Mouse (Mus musculus): ENCODE results near the gene Fbxo8. TPM values are rescaled to one million over a fixed set of nuclear protein-coding genes. Genes with fewer than 3 reads are reported as not detected.

Fbxo8 gene
- polyA plus RNA-seq, 1 experiment from 2014 or later = 39.5 TPM

GRCm38 (mm10) chr8:56616260-56616659 is 65.4 kb downstream of the Fbxo8 start:
- Histone ChIP-seq H3K27me3 (peaks cover 20% of the 10 kb centered on the region), H3K27ac (replicated peaks) (no peak overlapping the region), H3K36me3 (no peaks in the 10 kb centered on the region), H3K4me3 (no peak overlapping the region), H3K4me2 (no peak overlapping the region), H3K9ac (no peak overlapping the region), H3K4me1 (replicated peaks) (peaks cover 19% of the 10 kb centered on the region), H3K9me3 (no peaks in the 10 kb centered on the region)
- 34% methylated on average over 7 of the region's 7 CpGs for WGBS
- no peak for ATAC-seq (ENCODE audit: low read depth)

- peaks cover 25% of the 10 kb centered on the region for H3K27me3 ChIP-seq
- ATAC-seq (ENCODE audit: low read depth) = no peak
- H3K4me1 ChIP-seq (replicated peaks) = peaks cover 20% of the 10 kb centered on the region
- 88% methylated on average over 6 of the region's 6 CpGs for WGBS
- H3K4me2 ChIP-seq = no peak overlapping the region
- H3K9me3 ChIP-seq = no peaks in the 10 kb centered on the region
- H3K4me3 ChIP-seq = no peak overlapping the region
- H3K9ac ChIP-seq = no peak overlapping the region
- no peaks in the 10 kb centered on the region for H3K36me3 ChIP-seq
- H3K27ac ChIP-seq (replicated peaks) = no peak overlapping the region
These were observed 66.4 kb downstream of the Fbxo8 start for GRCm38 (mm10) chr8:56617271-56617670.

GRCm38 (mm10) chr8:56619056-56619455 is 68.2 kb downstream of the Fbxo8 start:
- Histone ChIP-seq H3K4me3 (no peak overlapping the region), H3K9me3 (no peaks in the 10 kb centered on the region), H3K27ac (replicated peaks) (no peak overlapping the region), H3K9ac (no peak overlapping the region), H3K4me1 (replicated peaks) (peaks cover 35% of the 10 kb centered on the region), H3K36me3 (no peaks in the 10 kb centered on the region), H3K4me2 (no peak overlapping the region), H3K27me3 (peaks cover 37% of the 10 kb centered on the region)
- no peak for ATAC-seq (ENCODE audit: low read depth)
- WGBS = 33% methylated on average over 4 of the region's 4 CpGs

- Histone ChIP-seq H3K4me1 (replicated peaks) (peaks cover 35% of the 10 kb centered on the region), H3K4me3 (no peak overlapping the region), H3K36me3 (no peaks in the 10 kb centered on the region), H3K9ac (no peak overlapping the region), H3K27ac (replicated peaks) (no peak overlapping the region), H3K27me3 (peaks cover 42% of the 10 kb centered on the region), H3K9me3 (no peaks in the 10 kb centered on the region), H3K4me2 (0 out of 2 replicates have a peak overlapping the region, but pooled peaks have one; percentile 14)
- ATAC-seq (ENCODE audit: low read depth) = no peak
- WGBS = 12% methylated on average over 9 of the region's 9 CpGs
These were observed 68.7 kb downstream of the Fbxo8 start for GRCm38 (mm10) chr8:56619571-56619970.

- H3K27ac ChIP-seq (replicated peaks) = no peak overlapping the region
- ATAC-seq (ENCODE audit: low read depth) = no peak
- H3K27me3 ChIP-seq = peaks cover 45% of the 10 kb centered on the region
- no peaks in the 10 kb centered on the region for H3K36me3 ChIP-seq
- H3K4me2 ChIP-seq = no peak overlapping the region
- no peak overlapping the region for H3K9ac ChIP-seq
- H3K9me3 ChIP-seq = no peaks in the 10 kb centered on the region
- H3K4me1 ChIP-seq (replicated peaks) = peaks cover 35% of the 10 kb centered on the region
- 15% methylated on average over 10 of the region's 10 CpGs for WGBS
- no peak overlapping the region for H3K4me3 ChIP-seq
These were observed 69.8 kb downstream of the Fbxo8 start for GRCm38 (mm10) chr8:56620691-56621090.

- ATAC-seq (ENCODE audit: low read depth) = no peak
- peaks cover 45% of the 10 kb centered on the region for H3K27me3 ChIP-seq
These were observed 70.2 kb downstream of the Fbxo8 start for GRCm38 (mm10) chr8:56621093-56621492.

GRCm38 (mm10) chr8:56622470-56623024 is 71.7 kb downstream of the Fbxo8 start:
- peak; percentile 69 for ATAC-seq (ENCODE audit: low read depth)
- Histone ChIP-seq H3K27ac (replicated peaks) (no peak overlapping the region), H3K4me2 (peak overlapping the region; percentile 52), H3K36me3 (no peaks in the 10 kb centered on the region), H3K9me3 (no peaks in the 10 kb centered on the region), H3K9ac (peak overlapping the region; percentile 43; the same call in 1 of the 2 replicates), H3K27me3 (peaks cover 45% of the 10 kb centered on the region), H3K4me1 (replicated peaks) (peaks cover 35% of the 10 kb centered on the region), H3K4me3 (peak overlapping the region; percentile 20; the same call in 1 of the 2 replicates)
- WGBS = under 1% methylated on average over 18 of the region's 18 CpGs

More at GRCm38 (mm10) chr8:56621093-56621492, 70.2 kb downstream of the Fbxo8 start:
- H3K9ac ChIP-seq = no peak overlapping the region
- 36% methylated on average over 4 of the region's 4 CpGs for WGBS
- H3K27ac ChIP-seq (replicated peaks) = no peak overlapping the region
- H3K9me3 ChIP-seq = no peaks in the 10 kb centered on the region
- H3K4me1 ChIP-seq (replicated peaks) = peaks cover 35% of the 10 kb centered on the region
- H3K4me3 ChIP-seq = no peak overlapping the region
- H3K4me2 ChIP-seq = no peak overlapping the region
- no peaks in the 10 kb centered on the region for H3K36me3 ChIP-seq

GRCm38 (mm10) chr8:56623346-56623745 is 72.5 kb downstream of the Fbxo8 start:
- no peak overlapping the region for H3K27ac ChIP-seq (replicated peaks)
- H3K4me1 ChIP-seq (replicated peaks) = peaks cover 35% of the 10 kb centered on the region
- ATAC-seq (ENCODE audit: low read depth) = no peak
- H3K9ac ChIP-seq = no peak overlapping the region
- no peaks in the 10 kb centered on the region for H3K9me3 ChIP-seq
- WGBS = 7% methylated on average over 10 of the region's 10 CpGs
- H3K4me3 ChIP-seq = no peak overlapping the region
- H3K27me3 ChIP-seq = peaks cover 45% of the 10 kb centered on the region
- H3K4me2 ChIP-seq = peak overlapping the region; percentile 52
- no peaks in the 10 kb centered on the region for H3K36me3 ChIP-seq

- ATAC-seq (ENCODE audit: low read depth) = 0 out of 2 replicates have a peak, but pooled peaks have one; percentile 19
- H3K9me3 ChIP-seq = no peaks in the 10 kb centered on the region
- no peak overlapping the region for H3K27ac ChIP-seq (replicated peaks)
- 19% methylated on average over 4 of the region's 4 CpGs for WGBS
- no peaks in the 10 kb centered on the region for H3K36me3 ChIP-seq
- peaks cover 7% of the 10 kb centered on the region for H3K27me3 ChIP-seq
- no peak overlapping the region for H3K9ac ChIP-seq
- no peaks in the 10 kb centered on the region; the same call in 1 of the 2 replicates for H3K4me1 ChIP-seq (replicated peaks)
- no peak overlapping the region for H3K4me2 ChIP-seq
- no peak overlapping the region for H3K4me3 ChIP-seq
These were observed 78.3 kb downstream of the Fbxo8 start for GRCm38 (mm10) chr8:56629160-56629559.

- no peak overlapping the region for H3K9ac ChIP-seq
- no peaks in the 10 kb centered on the region for H3K27me3 ChIP-seq
- H3K27ac ChIP-seq (replicated peaks) = no peak overlapping the region
- H3K4me1 ChIP-seq (replicated peaks) = no peaks in the 10 kb centered on the region
- 80% methylated on average over 6 of the region's 6 CpGs for WGBS
- H3K4me3 ChIP-seq = no peak overlapping the region
- H3K4me2 ChIP-seq = no peak overlapping the region
- H3K36me3 ChIP-seq = no peaks in the 10 kb centered on the region
- H3K9me3 ChIP-seq = no peaks in the 10 kb centered on the region
- no peak for ATAC-seq (ENCODE audit: low read depth)
These were observed 88.4 kb downstream of the Fbxo8 start for GRCm38 (mm10) chr8:56639277-56639676.

Small RNAs within 50 kb of the gene (microRNA-seq; reads per million reads assigned to microRNA genes)
- not detected for gene Gm25992

Other genes starting within 250 kb of the Fbxo8 start
- gene Cep44, start within 50 bp of the Fbxo8 start, polyA plus RNA-seq (2015; fragmentation: Nextera tagmentation; extraction: Ambion mirVana) = 25.9 and 28.6 TPM in 2 replicates